In the genomic region with DNA sequence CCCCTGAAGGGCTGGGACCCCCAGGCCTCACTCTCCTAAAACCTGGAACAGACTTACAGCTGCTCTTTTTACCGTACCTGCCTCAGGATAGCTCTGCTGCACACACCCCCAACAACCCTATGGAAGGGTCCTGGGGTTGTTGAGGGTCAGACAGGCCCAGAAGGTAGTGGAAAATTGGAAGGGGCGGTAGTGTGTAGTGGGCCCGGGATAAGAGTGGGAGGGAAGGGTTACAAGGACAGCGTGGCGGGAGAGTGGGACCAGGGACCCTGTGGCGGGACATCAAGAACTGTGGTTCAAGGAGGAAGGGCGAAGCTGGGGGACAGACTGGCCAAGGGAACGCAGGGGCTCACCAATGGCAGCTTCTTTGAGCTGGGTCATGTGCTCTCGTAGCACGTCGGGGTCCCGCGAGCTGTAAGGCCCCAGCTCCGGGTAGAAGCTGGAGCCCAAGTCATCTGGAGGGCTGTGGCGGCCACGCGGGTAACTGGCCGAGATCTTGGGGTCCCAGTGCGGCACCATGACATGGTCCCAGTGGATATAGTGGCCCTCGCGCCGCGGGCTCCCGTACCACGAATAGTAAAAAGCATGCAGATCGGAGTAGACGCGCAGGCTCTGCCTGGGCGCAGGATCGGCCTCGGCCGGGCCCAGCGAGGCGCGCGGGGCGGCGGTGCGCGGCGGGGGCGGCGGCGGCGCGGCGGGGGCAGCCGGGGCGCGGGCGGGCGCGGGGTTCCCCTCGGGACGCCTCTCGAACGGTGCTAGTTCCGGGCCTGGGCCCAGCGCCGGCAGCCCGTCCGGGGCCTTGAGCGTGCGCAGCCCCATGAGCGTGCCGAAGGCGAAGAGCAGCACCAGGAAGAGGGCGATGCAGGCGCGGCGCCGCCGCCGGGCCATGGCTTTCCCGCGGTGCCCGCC, we compare ENCODE assay signal across 8 mouse cellular contexts. TPM values are rescaled to one million over a fixed set of nuclear protein-coding genes. Genes with fewer than 3 reads are reported as not detected.
A peak's percentile ranks its signal among the peaks of the same experiment; 100 is the strongest.
DNase-seq lines count a peak whose midpoint lies in the region; ATAC-seq lines count a peak whose summit lies in the region.

Maneal (minus strand) TSS at position 889 of the 906 bp plus-strand sequence.

- peak within 1 kb of the TSS; percentile 80 for H3K4me3 ChIP-seq in forebrain, embryonic 15.5 days
- H3K4me3 ChIP-seq in limb, embryonic 12.5 days (replicated peaks): peak within 1 kb of the TSS; percentile 51

- no peaks in the 10 kb centered on the region for H3K27me3 ChIP-seq in forebrain, embryonic 15.5 days
- peaks cover 54% of the 10 kb centered on the region for H3K27me3 ChIP-seq in limb, embryonic 12.5 days

- ATAC-seq in forebrain, embryonic 15.5 days (replicated peaks): peak; percentile 34
- peak; percentile 58 for ATAC-seq in limb, embryonic 12.5 days (ENCODE audit: insufficient number of reproducible peaks, insufficient read depth, low FRiP score, low TSS enrichment, low read depth)
- ATAC-seq in erythroblast, adult 5-6 weeks (replicated peaks; ENCODE audit: low FRiP score, poor library complexity, severe bottlenecking): no peak

- peak within 1 kb of the TSS; percentile 77 for H3K27ac ChIP-seq in forebrain, embryonic 15.5 days (replicated peaks)
- no peak within 1 kb of the TSS for H3K27ac ChIP-seq in limb, embryonic 12.5 days

- no peak for DNase-seq in layer of hippocampus, adult 18-20 months (ENCODE audit: low spot score in 2 of 2)
- DNase-seq in layer of hippocampus, adult 11-12 months (ENCODE audit: low spot score): no peak
- DNase-seq in cerebellum, postnatal 36 days: peak; percentile 31 to 34
- DNase-seq in right cerebral cortex, postnatal 4 days: peak; percentile 44
- no peak for DNase-seq in spleen, postnatal 10 days (ENCODE audit: low spot score in 2 of 2)

- no peaks in the 10 kb centered on the region for H3K9me3 ChIP-seq in forebrain, embryonic 15.5 days
- no peaks in the 10 kb centered on the region for H3K9me3 ChIP-seq in limb, embryonic 12.5 days

- H3K4me2 ChIP-seq in forebrain, embryonic 15.5 days (replicated peaks): peak within 1 kb of the TSS; percentile 82
- peak within 1 kb of the TSS; percentile 71 for H3K4me2 ChIP-seq in limb, embryonic 12.5 days

- H3K36me3 ChIP-seq in forebrain, embryonic 15.5 days: peaks cover 23% of the 10 kb centered on the region
- H3K36me3 ChIP-seq in limb, embryonic 12.5 days: peaks cover 7% of the 10 kb centered on the region

- peaks cover 24% of the 10 kb centered on the region for H3K4me1 ChIP-seq in forebrain, embryonic 15.5 days
- 0 out of 2 replicates have a peak, but pooled peaks cover 8% of the 10 kb centered on the region for H3K4me1 ChIP-seq in limb, embryonic 12.5 days (replicated peaks)

- peak within 1 kb of the TSS; percentile 83 for H3K9ac ChIP-seq in forebrain, embryonic 15.5 days (replicated peaks)
- peak within 1 kb of the TSS; percentile 40; the same call in 1 of the 2 replicates for H3K9ac ChIP-seq in limb, embryonic 12.5 days (replicated peaks)

- WGBS in forebrain, embryonic 15.5 days: 2% methylated on average over 76 of the region's 77 CpGs
- WGBS in limb, embryonic 12.5 days: 3% methylated on average over 68 of the region's 77 CpGs

RNA-seq across cellular contexts. Expression of gene Maneal, which starts in this region (rescaled TPM):
- 10 to 100 TPM; 51.5 to 52.1 TPM for total RNA-seq in layer of hippocampus, adult 18-20 months (2021)
- polyA plus RNA-seq in forebrain, embryonic 15.5 days (2015; fragmentation: Nextera tagmentation; extraction: Ambion mirVana): 9.3 and 10.2 TPM in 2 replicates
- polyA plus RNA-seq in limb, embryonic 12.5 days (2016; fragmentation: Nextera tagmentation; extraction: Ambion mirVana): 0.71 and 0.77 TPM in 2 replicates
- not detected in 2 replicates for total RNA-seq in erythroblast, adult 5-6 weeks (2015; ENCODE audit: low replicate concordance)
- not detected in 2 replicates for total RNA-seq in erythroblast, adult 5-6 weeks (2017; ENCODE audit: low replicate concordance)

Comparison
In these comparisons a context has a peak if more than half of its experiments do, and no peak if none do; other contexts are left out.
1. RNA of gene Maneal (total RNA-seq): 51.5 to 52.1 TPM in layer of hippocampus, adult 18-20 months; not detected in erythroblast, adult 5-6 weeks; every median in the first group is over 10 times any median in the second.
2. Peak in ATAC-seq, H3K4me3 ChIP-seq, H3K9ac ChIP-seq and H3K4me2 ChIP-seq in limb, embryonic 12.5 days; RNA of the gene not detected or under 1 TPM.
3. DNase-seq: peak in cerebellum, postnatal 36 days (2 of 2) and right cerebral cortex, postnatal 4 days (single experiment); none in layer of hippocampus, adult 18-20 months (0 of 2), layer of hippocampus, adult 11-12 months (single experiment) and spleen, postnatal 10 days (0 of 2).